Mouse (Mus musculus) intestine, embryonic 15.5 days (tissue): Measurements from ENCODE around the gene Sec24d. TPM values are rescaled to one million over a fixed set of nuclear protein-coding genes. Genes with fewer than 3 reads are reported as not detected.

Experiments
- ATAC-seq: fragments of 200-750 bp; cut with Nextera tagmentation; 2 replicates; pipeline ENCODE4 v1.8.0; 2017; ENCODE audit warnings: moderate TSS enrichment, moderate library complexity
- H3K27ac ChIP-seq: fragments of 300-500 bp; sonication (generic); 2 replicates; pipeline ENCODE4 v1.5.1; 2015; ENCODE audit warnings: mild to moderate bottlenecking, inconsistent platforms
- H3K27me3 ChIP-seq: fragments of 300-500 bp; sonication (generic); replicated peaks from 2 replicates; pipeline ENCODE4 v1.6.1; 2015; ENCODE audit warnings: inconsistent platforms
- H3K36me3 ChIP-seq: fragments of 300-500 bp; sonication (generic); 2 replicates; pipeline ENCODE4 v1.6.1; 2015; ENCODE audit warnings: inconsistent platforms
- H3K4me1 ChIP-seq: fragments of 300-500 bp; sonication (generic); replicated peaks from 2 replicates; pipeline ENCODE4 v1.6.1; 2015; ENCODE audit warnings: inconsistent platforms
- H3K4me2 ChIP-seq: fragments of 300-500 bp; sonication (generic); replicated peaks from 2 replicates; pipeline ENCODE4 v1.6.1; 2015; ENCODE audit warnings: mild to moderate bottlenecking, inconsistent platforms
- H3K4me3 ChIP-seq: fragments of 300-500 bp; sonication (generic); replicated peaks from 2 replicates; pipeline ENCODE4 v1.5.1; 2015; ENCODE audit warnings: inconsistent platforms
- H3K9ac ChIP-seq: fragments of 300-500 bp; sonication (generic); 2 replicates; pipeline ENCODE4 v1.6.1; 2015; ENCODE audit warnings: inconsistent platforms
- H3K9me3 ChIP-seq: fragments of 300-500 bp; sonication (generic); 2 replicates; pipeline ENCODE4 v1.6.1; 2016; ENCODE audit warnings: inconsistent platforms
- WGBS: fragments of 180-500 bp; shearing (Covaris S2); methylation state at CpG from one replicate; pipeline ENCODE4 v1.1.7; 2015; 5-methylcytosine and 5-hydroxymethylcytosine counted together
- polyA plus RNA-seq: library from polyadenylated mRNA; unstranded; fragments of >200 nt; fragmentation: Nextera tagmentation; extraction: Ambion mirVana; gene quantifications from 2 replicates; pipeline ENCODE4 v1.2.1, GENCODE M21; 2015

Gene Sec24d
- polyA plus RNA-seq: 87.8 and 95.9 TPM in 2 replicates

DNA sequence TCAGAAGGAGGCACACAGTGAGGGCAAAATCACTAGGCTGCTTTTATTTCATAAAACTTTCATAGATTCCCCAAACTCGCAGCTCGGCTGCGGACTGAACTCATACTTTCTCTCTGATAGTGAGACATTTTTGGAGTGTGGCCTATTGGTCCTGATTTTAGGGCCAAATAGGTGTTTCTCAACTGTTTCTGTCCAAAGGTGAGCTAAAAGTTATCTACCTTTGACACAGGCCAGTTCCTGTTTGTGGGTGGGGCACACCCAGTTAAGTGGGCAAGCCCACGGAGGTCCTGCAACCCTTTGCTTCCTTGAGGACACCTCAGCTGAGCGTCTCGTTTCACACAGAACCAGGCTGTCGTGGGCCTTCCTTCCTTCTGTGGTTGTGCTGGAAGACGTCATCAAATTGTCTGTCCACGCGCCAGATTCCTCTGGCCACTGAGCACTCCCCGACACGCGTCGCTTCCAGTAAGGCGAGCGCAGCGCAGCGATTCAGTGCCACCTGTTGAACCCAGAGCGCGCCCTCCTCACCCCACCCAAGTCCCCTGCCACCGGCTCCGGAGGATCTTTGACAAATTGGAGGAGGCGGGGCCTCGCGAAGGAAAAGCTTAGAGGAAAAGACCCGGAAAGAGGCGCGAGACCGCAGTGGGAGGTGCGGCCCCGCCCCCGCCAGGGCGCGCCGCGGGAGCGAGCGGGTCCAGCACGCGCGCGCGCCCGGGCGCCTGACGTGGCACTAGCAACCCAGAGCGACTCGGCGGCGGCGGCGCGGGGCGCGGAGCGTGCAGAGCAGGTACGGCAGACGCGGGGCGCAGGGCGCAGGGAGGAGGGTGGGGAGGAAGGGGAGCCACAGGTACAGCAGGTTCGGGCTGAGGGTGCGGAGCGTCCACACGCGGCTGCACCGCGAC is at the start of gene Sec24d:
TSS of gene Sec24d (plus strand) at position 703 of the 899 bp plus-strand sequence.
- H3K4me1 ChIP-seq: no peaks in the 10 kb centered on the region; the same call in 1 of the 2 replicates
- H3K27ac ChIP-seq: peak within 1 kb of the TSS; percentile 72
- H3K4me3 ChIP-seq: peak within 1 kb of the TSS; percentile 73
- 2% methylated on average over 68 of the region's 68 CpGs for WGBS
- peak within 1 kb of the TSS; percentile 73 for H3K4me2 ChIP-seq
- peaks cover 15% of the 10 kb centered on the region; the same call in 1 of the 2 replicates for H3K36me3 ChIP-seq
- ATAC-seq: peak; percentile 95
- H3K9me3 ChIP-seq: no peaks in the 10 kb centered on the region
- H3K27me3 ChIP-seq: no peaks in the 10 kb centered on the region
- H3K9ac ChIP-seq: peak within 1 kb of the TSS; percentile 79

DNA sequence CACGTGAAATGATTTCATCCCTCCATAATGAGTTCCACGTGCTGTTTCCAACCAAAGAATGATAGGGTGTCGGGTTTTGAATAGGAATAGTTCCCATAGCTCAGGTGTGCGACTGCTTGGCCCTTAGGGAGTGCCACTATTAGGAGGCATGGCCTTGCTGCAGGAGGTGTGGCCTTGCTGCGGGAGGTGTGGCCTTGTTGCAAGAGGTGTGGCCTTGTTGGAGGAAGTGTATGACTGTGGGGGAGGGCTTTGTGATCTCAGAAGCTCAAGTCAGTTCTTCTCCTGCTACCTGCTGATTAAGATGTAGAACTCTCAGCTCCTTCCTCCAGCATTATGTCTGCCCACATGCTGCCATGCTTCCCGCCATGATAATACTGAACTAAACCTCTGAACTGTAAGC is 48.6 kb upstream of the Sec24d start:
- 55% methylated on average over 6 of the region's 6 CpGs for WGBS
- H3K9ac ChIP-seq: no peak overlapping the region
- 0 out of 2 replicates have a peak overlapping the region, but pooled peaks have one; percentile 6 for H3K27ac ChIP-seq
- no peaks in the 10 kb centered on the region for H3K36me3 ChIP-seq
- H3K4me3 ChIP-seq: no peak overlapping the region
- no peak overlapping the region for H3K4me2 ChIP-seq
- no peaks in the 10 kb centered on the region for H3K27me3 ChIP-seq
- H3K4me1 ChIP-seq: no peaks in the 10 kb centered on the region
- ATAC-seq: peak; percentile 80
- H3K9me3 ChIP-seq: no peaks in the 10 kb centered on the region

GRCm38 (mm10) chr3:123227276-123227675 is 40.0 kb upstream of the Sec24d start:
- ATAC-seq: no peak

GRCm38 (mm10) chr3:123231639-123232038 is 35.6 kb upstream of the Sec24d start:
- Histone ChIP-seq H3K4me3 (no peak overlapping the region), H3K9ac (no peak overlapping the region), H3K27ac (no peak overlapping the region), H3K9me3 (no peaks in the 10 kb centered on the region), H3K27me3 (no peaks in the 10 kb centered on the region), H3K4me1 (no peaks in the 10 kb centered on the region), H3K36me3 (peaks cover 4% of the 10 kb centered on the region; the same call in 1 of the 2 replicates), H3K4me2 (no peak overlapping the region)
- no peak for ATAC-seq
- 82% methylated on average over 2 of the region's 2 CpGs for WGBS

More at GRCm38 (mm10) chr3:123227276-123227675, 40.0 kb upstream of the Sec24d start:
- Histone ChIP-seq H3K36me3 (peaks cover 4% of the 10 kb centered on the region; the same call in 1 of the 2 replicates), H3K27ac (no peak overlapping the region), H3K27me3 (no peaks in the 10 kb centered on the region), H3K4me1 (no peaks in the 10 kb centered on the region), H3K9ac (no peak overlapping the region), H3K9me3 (no peaks in the 10 kb centered on the region), H3K4me2 (no peak overlapping the region), H3K4me3 (no peak overlapping the region)
- WGBS: 83% methylated on average over 3 of the region's 3 CpGs

GRCm38 (mm10) chr3:123234191-123234836 is 32.9 kb upstream of the Sec24d start:
- Histone ChIP-seq H3K27me3 (no peaks in the 10 kb centered on the region), H3K36me3 (peaks cover 4% of the 10 kb centered on the region; the same call in 1 of the 2 replicates), H3K4me1 (0 out of 2 replicates have a peak, but pooled peaks cover 3% of the 10 kb centered on the region), H3K9me3 (no peaks in the 10 kb centered on the region), H3K4me2 (peak overlapping the region; percentile 53), H3K27ac (peak overlapping the region; percentile 45), H3K4me3 (peak overlapping the region; percentile 31), H3K9ac (peak overlapping the region; percentile 33)
- peak; percentile 30; the same call in 1 of the 2 replicates for ATAC-seq
- WGBS: 21% methylated on average over 16 of the region's 16 CpGs

GRCm38 (mm10) chr3:123235495-123235894 is 31.8 kb upstream of the Sec24d start:
- Histone ChIP-seq H3K9me3 (no peaks in the 10 kb centered on the region), H3K4me1 (0 out of 2 replicates have a peak, but pooled peaks cover 3% of the 10 kb centered on the region), H3K9ac (peak overlapping the region; percentile 52), H3K36me3 (peaks cover 4% of the 10 kb centered on the region; the same call in 1 of the 2 replicates), H3K27ac (peak overlapping the region; percentile 38), H3K4me3 (peak overlapping the region; percentile 55), H3K4me2 (peak overlapping the region; percentile 73), H3K27me3 (no peaks in the 10 kb centered on the region)
- 22% methylated on average over 7 of the region's 7 CpGs for WGBS
- ATAC-seq: no peak

GRCm38 (mm10) chr3:123235921-123236320 is 31.3 kb upstream of the Sec24d start, which contains the start of gene Synpo2:
Gene Synpo2, minus strand, starts transcription at chr3:123236149.
- 0 out of 2 replicates have a peak, but pooled peaks cover 3% of the 10 kb centered on the region for H3K4me1 ChIP-seq
- H3K4me2 ChIP-seq: peak within 1 kb of the TSS; percentile 73
- H3K4me3 ChIP-seq: peak within 1 kb of the TSS; percentile 55
- peak within 1 kb of the TSS; percentile 38 for H3K27ac ChIP-seq
- H3K9me3 ChIP-seq: no peaks in the 10 kb centered on the region
- no peaks in the 10 kb centered on the region for H3K27me3 ChIP-seq
- peaks cover 4% of the 10 kb centered on the region; the same call in 1 of the 2 replicates for H3K36me3 ChIP-seq
- peak within 1 kb of the TSS; percentile 52 for H3K9ac ChIP-seq
- WGBS: under 1% methylated on average over 20 of the region's 20 CpGs
- ATAC-seq: peak; percentile 89

DNA sequence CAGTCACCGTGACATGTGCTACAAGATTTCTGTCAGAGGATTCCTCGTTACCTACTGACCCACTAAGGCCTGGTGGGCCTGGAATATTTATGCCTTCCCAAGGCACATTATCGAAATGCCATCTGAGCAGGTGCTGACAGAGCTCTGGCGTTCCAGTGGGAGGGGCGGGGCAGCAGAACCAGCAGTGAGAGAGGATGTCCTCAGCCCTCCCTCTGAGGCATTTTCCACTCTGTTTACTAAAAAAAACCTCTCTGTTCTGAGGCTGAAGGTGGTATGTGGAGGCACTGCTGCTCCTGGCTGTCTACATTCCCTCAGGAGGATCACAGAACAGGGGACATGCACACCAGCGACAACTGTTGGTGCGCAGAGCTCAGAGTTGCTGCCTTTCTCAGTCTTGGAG is 30.2 kb upstream of the Sec24d start:
- ATAC-seq: 0 out of 2 replicates have a peak, but pooled peaks have one; percentile 3
- H3K4me2 ChIP-seq: no peak overlapping the region

GRCm38 (mm10) chr3:123237446-123237845 is 29.8 kb upstream of the Sec24d start:
- no peaks in the 10 kb centered on the region for H3K9me3 ChIP-seq
- H3K9ac ChIP-seq: no peak overlapping the region
- no peak overlapping the region for H3K4me2 ChIP-seq
- H3K4me1 ChIP-seq: 0 out of 2 replicates have a peak, but pooled peaks cover 3% of the 10 kb centered on the region
- no peak overlapping the region for H3K4me3 ChIP-seq
- H3K27me3 ChIP-seq: no peaks in the 10 kb centered on the region
- H3K27ac ChIP-seq: no peak overlapping the region
- no peaks in the 10 kb centered on the region for H3K36me3 ChIP-seq
- ATAC-seq: no peak

More for the DNA sequence above, 30.2 kb upstream of the Sec24d start:
- Histone ChIP-seq H3K9ac (no peak overlapping the region), H3K36me3 (no peaks in the 10 kb centered on the region), H3K9me3 (no peaks in the 10 kb centered on the region), H3K27me3 (no peaks in the 10 kb centered on the region), H3K27ac (no peak overlapping the region), H3K4me3 (no peak overlapping the region), H3K4me1 (0 out of 2 replicates have a peak, but pooled peaks cover 3% of the 10 kb centered on the region)
- WGBS: 31% methylated on average over 7 of the region's 7 CpGs

DNA sequence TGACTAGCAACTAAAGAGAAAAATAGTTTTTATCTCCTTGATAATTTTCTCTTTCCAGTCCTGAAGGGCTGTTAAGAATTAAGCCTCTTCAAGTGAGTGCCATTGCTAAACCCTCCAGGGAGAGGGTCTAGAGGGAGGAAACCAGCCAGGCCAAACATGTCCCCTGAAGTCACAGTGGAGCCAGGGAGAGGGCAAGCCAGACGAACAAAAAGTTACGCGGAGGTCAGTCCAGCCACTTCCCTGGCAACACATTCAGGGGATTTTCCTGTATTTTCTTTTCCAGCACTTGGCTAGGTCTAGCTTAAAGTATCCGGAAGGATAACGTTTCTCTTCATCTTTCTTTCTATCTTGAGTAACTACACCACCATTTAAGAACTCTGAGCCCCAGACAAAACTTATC is 22.9 kb upstream of the Sec24d start:
- Histone ChIP-seq H3K9me3 (no peaks in the 10 kb centered on the region), H3K9ac (no peak overlapping the region), H3K4me2 (no peak overlapping the region), H3K27me3 (no peaks in the 10 kb centered on the region), H3K4me1 (no peaks in the 10 kb centered on the region), H3K4me3 (no peak overlapping the region), H3K27ac (no peak overlapping the region), H3K36me3 (no peaks in the 10 kb centered on the region)
- 65% methylated on average over 5 of the region's 5 CpGs for WGBS
- no peak for ATAC-seq

GRCm38 (mm10) chr3:123245646-123246045 is 21.6 kb upstream of the Sec24d start:
- no peak overlapping the region for H3K9ac ChIP-seq

More at GRCm38 (mm10) chr3:123245646-123246045, 21.6 kb upstream of the Sec24d start:
- Histone ChIP-seq H3K4me2 (no peak overlapping the region), H3K36me3 (no peaks in the 10 kb centered on the region), H3K27me3 (no peaks in the 10 kb centered on the region), H3K9me3 (no peaks in the 10 kb centered on the region), H3K4me3 (no peak overlapping the region), H3K4me1 (no peaks in the 10 kb centered on the region), H3K27ac (no peak overlapping the region)
- ATAC-seq: no peak
- 21% methylated on average over 4 of the region's 4 CpGs for WGBS
